Mouse (Mus musculus) heart, embryonic 14.5 days (tissue): ENCODE results near the gene Prep. TPM values are rescaled to one million over a fixed set of nuclear protein-coding genes. Genes with fewer than 3 reads are reported as not detected.
A peak's percentile ranks its signal among the peaks of the same experiment; 100 is the strongest.

ENCODE experiments used
- ATAC-seq: fragments of 200-750 bp; cut with Nextera tagmentation; 2 replicates; pipeline ENCODE4 v1.8.0; 2017; ENCODE audit warnings: low read depth, moderate TSS enrichment; ENCODE audit not compliant: insufficient number of reproducible peaks, insufficient read depth, low FRiP score
- H3K27ac ChIP-seq, 2 experiments: fragments of 200-500 bp in 1 of 2; fragments of 300-500 bp in 1 of 2; sonication (generic) in 1 of 2; replicated peaks in 1 of 2; 2 replicates each; pipeline ENCODE4 v1.5.1; 2012 to 2014; ENCODE audit warnings: low read depth in 2 of 2, low read length in 2 of 2, control low read depth in 1 of 2, mild to moderate bottlenecking in 1 of 2, mixed read lengths in 1 of 2; ENCODE audit not compliant: control insufficient read depth in 1 of 2, insufficient read depth in 1 of 2
- H3K27me3 ChIP-seq: fragments of 300-500 bp; sonication (generic); 2 replicates; pipeline ENCODE4 v1.6.1; 2014; ENCODE audit warnings: mild to moderate bottlenecking, low read length, control low read depth; ENCODE audit not compliant: control insufficient read depth, insufficient read depth
- H3K36me3 ChIP-seq: fragments of 300-500 bp; sonication (generic); 2 replicates; pipeline ENCODE4 v1.6.1; 2014; ENCODE audit warnings: mild to moderate bottlenecking, control low read depth, low read length, mixed read lengths; ENCODE audit not compliant: control insufficient read depth, insufficient read depth
- H3K4me1 ChIP-seq, 2 experiments: fragments of 200-500 bp in 1 of 2; fragments of 300-500 bp in 1 of 2; sonication (generic) in 1 of 2; 2 replicates each; pipeline ENCODE4 v1.6.1; 2012 to 2014; ENCODE audit warnings: low read length in 2 of 2, control low read depth in 1 of 2, mixed read lengths in 1 of 2; ENCODE audit not compliant: control insufficient read depth in 2 of 2, insufficient read depth in 2 of 2
- H3K4me2 ChIP-seq: fragments of 300-500 bp; sonication (generic); 2 replicates; pipeline ENCODE4 v1.6.1; 2014; ENCODE audit warnings: mild to moderate bottlenecking, low read length
- H3K4me3 ChIP-seq, 2 experiments: fragments of 200-500 bp in 1 of 2; fragments of 300-500 bp in 1 of 2; sonication (generic) in 1 of 2; 2 replicates each; pipeline ENCODE4 v1.5.1; 2012 to 2014; ENCODE audit warnings: low read length in 2 of 2, mild to moderate bottlenecking in 2 of 2, control low read depth in 1 of 2, low read depth in 1 of 2, moderate library complexity in 1 of 2; ENCODE audit not compliant: control insufficient read depth in 1 of 2, insufficient read depth in 1 of 2
- H3K9ac ChIP-seq: fragments of 300-500 bp; sonication (generic); 2 replicates; pipeline ENCODE4 v1.6.1; 2014; ENCODE audit warnings: mild to moderate bottlenecking, low read length
- H3K9me3 ChIP-seq: fragments of 300-500 bp; sonication (generic); 2 replicates; pipeline ENCODE4 v1.6.1; 2016; ENCODE audit warnings: low read length, control low read depth; ENCODE audit not compliant: control insufficient read depth
- WGBS: fragments of 180-500 bp; shearing (Covaris S2); extraction: QIAGEN DNeasy Blood & Tissue Kit; methylation state at CpG from one replicate; pipeline ENCODE4 v1.1.7; 2014; 5-methylcytosine and 5-hydroxymethylcytosine counted together
- polyA plus RNA-seq: library from polyadenylated mRNA; unstranded; fragments of >200 nt; fragmentation: Nextera tagmentation; extraction: Ambion mirVana; gene quantifications from 2 replicates; pipeline ENCODE4 v1.2.1, GENCODE M21; 2014

Gene Prep
- polyA plus RNA-seq, 1 experiment from 2014 or later, result 24.4 TPM

DNA sequence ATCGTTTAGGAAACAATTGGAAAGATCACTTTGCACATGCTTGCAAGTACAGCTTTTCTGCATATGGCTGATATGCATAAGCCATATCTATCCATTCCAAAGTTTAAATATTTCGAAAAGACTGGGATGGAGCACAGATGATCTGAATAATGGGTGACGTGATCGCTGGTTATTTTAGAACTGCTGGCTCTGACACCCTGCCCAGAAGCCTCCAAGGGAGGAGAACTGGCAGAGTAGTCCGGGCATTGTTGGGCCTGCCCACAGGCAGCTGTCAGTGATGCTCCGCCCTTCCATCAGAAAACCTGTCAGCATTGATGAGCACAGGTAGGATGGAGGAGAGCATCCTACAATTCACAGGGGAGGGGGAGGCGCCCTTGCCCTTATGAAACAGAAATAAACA is 69.8 kb downstream of the Prep start:
- Histone ChIP-seq H3K36me3 (0 out of 2 replicates have a peak, but pooled peaks cover 3% of the 10 kb centered on the region), H3K4me3 (no peak overlapping the region), H3K27me3 (no peaks in the 10 kb centered on the region), H3K27ac (peak overlapping the region in 1 of 2 experiments; percentile 68; a peak in 2 of 4 replicates), H3K9me3 (peaks cover 3% of the 10 kb centered on the region; the same call in 1 of the 2 replicates), H3K4me2 (no peak overlapping the region), H3K4me1 (peaks cover 23 to 35% of the 10 kb centered on the region in 2 experiments), H3K9ac (no peak overlapping the region)
- 72% methylated on average over 7 of the region's 7 CpGs for WGBS
- ATAC-seq, result no peak

GRCm38 (mm10) chr10:45139910-45140309 is 72.9 kb downstream of the Prep start:
- H3K4me3 ChIP-seq, result no peak overlapping the region
- H3K36me3 ChIP-seq, result 0 out of 2 replicates have a peak, but pooled peaks cover 3% of the 10 kb centered on the region
- no peak overlapping the region for H3K4me2 ChIP-seq
- no peak for ATAC-seq
- no peaks in the 10 kb centered on the region for H3K27me3 ChIP-seq
- H3K27ac ChIP-seq, result 0 out of 4 replicates have a peak overlapping the region, but pooled peaks of 1 of the 2 experiments have one; percentile 3
- no peak overlapping the region for H3K9ac ChIP-seq
- H3K9me3 ChIP-seq, result peaks cover 3% of the 10 kb centered on the region; the same call in 1 of the 2 replicates
- WGBS, result 68% methylated on average over 4 of the region's 4 CpGs
- H3K4me1 ChIP-seq, result peaks cover 22 to 46% of the 10 kb centered on the region in 2 experiments

GRCm38 (mm10) chr10:45140474-45141212 is 73.6 kb downstream of the Prep start:
- H3K4me2 ChIP-seq, result no peak overlapping the region
- no peak overlapping the region for H3K4me3 ChIP-seq
- peaks cover 27 to 53% of the 10 kb centered on the region in 2 experiments for H3K4me1 ChIP-seq
- H3K9ac ChIP-seq, result no peak overlapping the region
- no peaks in the 10 kb centered on the region for H3K9me3 ChIP-seq
- H3K36me3 ChIP-seq, result no peaks in the 10 kb centered on the region
- ATAC-seq, result no peak
- H3K27ac ChIP-seq, result 0 out of 4 replicates have a peak overlapping the region, but pooled peaks of 1 of the 2 experiments have one; percentile 3
- H3K27me3 ChIP-seq, result no peaks in the 10 kb centered on the region
- WGBS, result 85% methylated on average over 7 of the region's 7 CpGs

- no peak overlapping the region for H3K4me3 ChIP-seq
- peaks cover 23 to 56% of the 10 kb centered on the region in 2 experiments for H3K4me1 ChIP-seq
- H3K9ac ChIP-seq, result no peak overlapping the region; the same call in 1 of the 2 replicates
- H3K27ac ChIP-seq, result no peak overlapping the region
- H3K9me3 ChIP-seq, result no peaks in the 10 kb centered on the region
- no peaks in the 10 kb centered on the region for H3K27me3 ChIP-seq
- H3K36me3 ChIP-seq, result no peaks in the 10 kb centered on the region
- no peak for ATAC-seq
- no peak overlapping the region for H3K4me2 ChIP-seq
- 77% methylated on average over 5 of the region's 5 CpGs for WGBS
These were observed 75.4 kb downstream of the Prep start for GRCm38 (mm10) chr10:45142359-45142758.

GRCm38 (mm10) chr10:45144038-45144817 is 77.2 kb downstream of the Prep start:
- 81% methylated on average over 6 of the region's 6 CpGs for WGBS
- Histone ChIP-seq H3K4me2 (no peak overlapping the region), H3K36me3 (peaks cover 14% of the 10 kb centered on the region; the same call in 1 of the 2 replicates), H3K27ac (peak overlapping the region; percentile 74 to 84), H3K4me3 (no peak overlapping the region), H3K27me3 (no peaks in the 10 kb centered on the region), H3K4me1 (peaks cover 21 to 54% of the 10 kb centered on the region in 2 experiments), H3K9ac (no peak overlapping the region), H3K9me3 (no peaks in the 10 kb centered on the region)
- no peak for ATAC-seq

DNA sequence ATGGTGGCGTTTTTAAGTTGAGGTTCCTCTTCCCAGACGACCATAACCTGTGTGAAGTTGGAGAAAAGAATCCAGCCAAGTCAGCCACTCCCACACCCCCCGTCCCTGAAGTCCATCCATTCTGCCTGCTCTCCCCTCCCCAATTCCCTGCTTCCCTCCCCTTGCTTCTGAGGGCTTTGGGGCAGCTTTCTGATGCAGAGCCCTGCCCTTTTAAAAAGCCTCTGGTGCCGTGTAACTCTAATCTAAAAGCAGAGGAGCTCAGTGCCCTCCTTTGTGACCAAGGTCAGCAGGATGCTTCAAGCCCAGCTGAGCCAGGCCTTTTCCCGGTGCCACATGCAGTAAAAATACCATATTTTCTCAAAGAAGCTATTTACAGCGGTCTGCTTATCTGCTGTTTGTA is 79.8 kb downstream of the Prep start:
- H3K4me3 ChIP-seq, result no peak overlapping the region
- no peak overlapping the region for H3K4me2 ChIP-seq
- H3K36me3 ChIP-seq, result peaks cover 35% of the 10 kb centered on the region
- no peak for ATAC-seq
- WGBS, result 11% methylated on average over 6 of the region's 6 CpGs
- no peaks in the 10 kb centered on the region for H3K9me3 ChIP-seq
- H3K27ac ChIP-seq, result peak overlapping the region; percentile 40 to 51
- H3K9ac ChIP-seq, result peak overlapping the region; percentile 45; the same call in 1 of the 2 replicates
- H3K4me1 ChIP-seq, result peaks cover 21 to 52% of the 10 kb centered on the region in 2 experiments
- no peaks in the 10 kb centered on the region for H3K27me3 ChIP-seq

DNA sequence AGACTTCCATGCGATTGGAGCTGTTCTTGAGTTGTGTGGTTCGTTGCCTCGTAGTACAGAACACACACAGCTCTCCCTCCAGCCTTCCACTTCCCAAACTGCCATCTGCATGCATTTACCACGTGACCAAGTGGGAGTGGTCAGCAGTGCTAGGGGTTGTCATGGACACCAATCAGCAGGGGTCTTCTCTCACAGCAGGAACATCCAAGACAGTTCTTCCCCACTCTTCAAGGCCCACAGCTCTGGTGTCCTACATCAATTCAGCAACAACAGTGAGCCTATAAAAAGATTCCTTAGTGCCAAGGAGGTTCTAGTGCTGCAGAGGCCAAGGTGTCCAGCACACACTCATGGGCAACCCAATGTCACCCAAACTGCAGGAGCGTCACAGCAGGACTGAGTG is 84.1 kb downstream of the Prep start:
- 75% methylated on average over 5 of the region's 5 CpGs for WGBS
- Histone ChIP-seq H3K9me3 (no peaks in the 10 kb centered on the region), H3K9ac (no peak overlapping the region), H3K36me3 (peaks cover 79% of the 10 kb centered on the region), H3K4me2 (no peak overlapping the region), H3K27me3 (no peaks in the 10 kb centered on the region), H3K4me3 (no peak overlapping the region), H3K27ac (no peak overlapping the region), H3K4me1 (peaks cover 16 to 23% of the 10 kb centered on the region in 2 experiments)
- ATAC-seq, result no peak
